Mouse (Mus musculus): ENCODE measurements around the gene Crispld2. TPM values are rescaled to one million over a fixed set of nuclear protein-coding genes. Genes with fewer than 3 reads are reported as not detected.

The Crispld2 gene
- polyA plus RNA-seq, 1 experiment from 2014 or later = 8.5 TPM

DNA sequence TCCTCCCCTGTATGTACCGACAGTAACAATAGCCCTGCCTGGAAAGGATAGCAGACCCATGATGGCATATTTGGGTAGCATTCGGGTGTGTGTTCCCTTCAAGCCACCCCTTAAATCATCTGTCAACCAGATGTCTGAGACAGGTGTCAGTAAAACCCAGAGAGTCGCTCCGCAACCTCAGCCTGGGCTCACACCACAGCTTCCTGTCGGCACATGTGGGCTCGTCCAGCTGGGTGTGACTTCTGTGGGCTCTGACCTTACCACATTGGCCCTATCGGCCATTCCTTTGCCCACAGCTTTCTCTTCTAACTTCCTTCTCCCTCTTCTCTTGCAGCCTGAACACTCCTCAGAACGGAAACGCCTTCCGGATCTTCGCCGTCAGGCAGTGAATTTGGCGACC is 57.7 kb downstream of the Crispld2 start:
- no peak overlapping the region for H3K27ac ChIP-seq
- no peak for ATAC-seq (ENCODE audit: insufficient number of reproducible peaks, insufficient read depth, low FRiP score, low TSS enrichment, low read depth)

DNA sequence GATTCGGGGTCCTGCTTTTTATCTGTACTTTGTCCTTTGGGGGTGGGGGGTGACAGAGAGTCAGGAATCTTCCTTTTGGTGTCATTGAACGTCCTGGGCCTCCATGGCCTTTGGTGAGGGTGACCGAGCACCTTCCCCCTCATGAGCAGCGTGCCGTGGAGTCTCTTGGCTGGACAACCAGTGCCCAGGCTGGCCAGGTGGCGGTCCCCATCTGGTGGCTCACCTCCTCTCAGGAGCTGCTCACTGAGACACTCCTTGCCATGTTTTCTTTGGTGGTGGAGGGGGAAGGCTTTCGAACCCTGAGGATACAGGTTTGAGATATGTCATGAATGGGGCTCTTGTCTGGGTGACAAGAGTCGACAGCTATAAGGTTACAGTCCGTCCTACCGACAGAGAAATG is 58.1 kb downstream of the Crispld2 start:
- WGBS = 85% methylated on average over 10 of the region's 10 CpGs
- no peaks in the 10 kb centered on the region for H3K36me3 ChIP-seq
- H3K4me3 ChIP-seq (replicated peaks) = no peak overlapping the region
- no peaks in the 10 kb centered on the region for H3K27me3 ChIP-seq
- no peak overlapping the region for H3K9ac ChIP-seq (replicated peaks)
- no peak overlapping the region for H3K4me2 ChIP-seq
- no peak for ATAC-seq (ENCODE audit: insufficient number of reproducible peaks, insufficient read depth, low FRiP score, low TSS enrichment, low read depth)
- H3K9me3 ChIP-seq = no peaks in the 10 kb centered on the region
- H3K27ac ChIP-seq = no peak overlapping the region
- H3K4me1 ChIP-seq (replicated peaks) = peaks cover 35% of the 10 kb centered on the region

More for the DNA sequence above, 57.7 kb downstream of the Crispld2 start:
- H3K27me3 ChIP-seq = no peaks in the 10 kb centered on the region
- peaks cover 35% of the 10 kb centered on the region for H3K4me1 ChIP-seq (replicated peaks)
- no peaks in the 10 kb centered on the region for H3K9me3 ChIP-seq
- no peak overlapping the region for H3K4me2 ChIP-seq
- WGBS = 62% methylated on average over 13 of the region's 13 CpGs
- H3K36me3 ChIP-seq = no peaks in the 10 kb centered on the region
- H3K9ac ChIP-seq (replicated peaks) = no peak overlapping the region
- H3K4me3 ChIP-seq (replicated peaks) = no peak overlapping the region

- Histone ChIP-seq H3K9me3 (peaks cover 1% of the 10 kb centered on the region), H3K4me1 (replicated peaks) (peaks cover 33% of the 10 kb centered on the region), H3K27ac (no peak overlapping the region), H3K4me2 (no peak overlapping the region), H3K36me3 (no peaks in the 10 kb centered on the region), H3K4me3 (replicated peaks) (no peak overlapping the region), H3K9ac (replicated peaks) (no peak overlapping the region), H3K27me3 (no peaks in the 10 kb centered on the region)
- ATAC-seq (ENCODE audit: insufficient number of reproducible peaks, insufficient read depth, low FRiP score, low TSS enrichment, low read depth) = no peak
- WGBS = 35% methylated on average over 4 of the region's 4 CpGs
These were observed 58.8 kb downstream of the Crispld2 start for GRCm38 (mm10) chr8:120051006-120051405.

- H3K36me3 ChIP-seq = no peaks in the 10 kb centered on the region
- H3K4me3 ChIP-seq (replicated peaks) = no peak overlapping the region
- H3K4me2 ChIP-seq = no peak overlapping the region
- H3K9me3 ChIP-seq = peaks cover 10% of the 10 kb centered on the region
- no peak for ATAC-seq (ENCODE audit: insufficient number of reproducible peaks, insufficient read depth, low FRiP score, low TSS enrichment, low read depth)
- WGBS = 70% methylated on average over 4 of the region's 4 CpGs
- no peak overlapping the region for H3K27ac ChIP-seq
- peaks cover 24% of the 10 kb centered on the region for H3K4me1 ChIP-seq (replicated peaks)
- no peaks in the 10 kb centered on the region for H3K27me3 ChIP-seq
- H3K9ac ChIP-seq (replicated peaks) = no peak overlapping the region
These were observed 59.7 kb downstream of the Crispld2 start for GRCm38 (mm10) chr8:120051908-120052307.

- Histone ChIP-seq H3K9ac (replicated peaks) (no peak overlapping the region), H3K4me2 (no peak overlapping the region), H3K9me3 (peaks cover 10% of the 10 kb centered on the region), H3K4me1 (replicated peaks) (peaks cover 23% of the 10 kb centered on the region), H3K27me3 (no peaks in the 10 kb centered on the region), H3K36me3 (no peaks in the 10 kb centered on the region), H3K27ac (no peak overlapping the region), H3K4me3 (replicated peaks) (no peak overlapping the region)
- no peak for ATAC-seq (ENCODE audit: insufficient number of reproducible peaks, insufficient read depth, low FRiP score, low TSS enrichment, low read depth)
- 75% methylated on average over 8 of the region's 8 CpGs for WGBS
These were observed 60.1 kb downstream of the Crispld2 start for GRCm38 (mm10) chr8:120052318-120052717.

- H3K4me3 ChIP-seq (replicated peaks) = no peak overlapping the region
These were observed 62.6 kb downstream of the Crispld2 start for GRCm38 (mm10) chr8:120054833-120055232.

DNA sequence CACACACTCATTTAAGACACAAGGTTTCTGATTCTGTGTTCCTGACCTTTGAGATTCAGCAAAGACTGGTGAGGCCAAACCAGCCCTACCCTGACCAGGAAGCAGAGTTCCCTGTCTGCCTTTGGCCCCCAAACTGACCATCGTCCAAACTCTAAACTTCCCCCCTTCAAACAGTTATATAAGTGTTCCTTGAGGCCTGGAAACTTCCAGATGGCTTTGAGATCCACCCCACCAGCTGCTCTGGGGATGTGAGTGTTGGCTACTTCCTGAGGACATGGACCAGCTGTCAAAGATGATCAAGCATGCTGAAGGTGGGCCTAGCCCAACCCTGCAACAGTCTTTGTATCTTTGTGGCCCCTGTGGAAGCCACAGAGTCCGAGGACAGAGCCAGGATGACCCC is 64.8 kb downstream of the Crispld2 start:
- peaks cover 4% of the 10 kb centered on the region; the same call in 1 of the 2 replicates for H3K4me1 ChIP-seq (replicated peaks)
- H3K36me3 ChIP-seq = no peaks in the 10 kb centered on the region
- no peak overlapping the region for H3K9ac ChIP-seq (replicated peaks)
- no peak overlapping the region for H3K27ac ChIP-seq
- ATAC-seq (ENCODE audit: insufficient number of reproducible peaks, insufficient read depth, low FRiP score, low TSS enrichment, low read depth) = no peak
- H3K9me3 ChIP-seq = peaks cover 10% of the 10 kb centered on the region
- no peak overlapping the region for H3K4me2 ChIP-seq
- no peaks in the 10 kb centered on the region for H3K27me3 ChIP-seq
- H3K4me3 ChIP-seq (replicated peaks) = no peak overlapping the region
- 86% methylated on average over 2 of the region's 2 CpGs for WGBS

More at GRCm38 (mm10) chr8:120054833-120055232, 62.6 kb downstream of the Crispld2 start:
- peaks cover 22% of the 10 kb centered on the region for H3K4me1 ChIP-seq (replicated peaks)
- H3K9ac ChIP-seq (replicated peaks) = no peak overlapping the region
- H3K36me3 ChIP-seq = no peaks in the 10 kb centered on the region
- peaks cover 10% of the 10 kb centered on the region for H3K9me3 ChIP-seq
- no peak overlapping the region for H3K4me2 ChIP-seq
- WGBS = 79% methylated on average over 3 of the region's 3 CpGs
- ATAC-seq (ENCODE audit: insufficient number of reproducible peaks, insufficient read depth, low FRiP score, low TSS enrichment, low read depth) = no peak
- H3K27me3 ChIP-seq = no peaks in the 10 kb centered on the region
- no peak overlapping the region for H3K27ac ChIP-seq

GRCm38 (mm10) chr8:120062742-120063141 is 70.5 kb downstream of the Crispld2 start:
- Histone ChIP-seq H3K4me2 (no peak overlapping the region), H3K4me1 (replicated peaks) (peaks cover 2% of the 10 kb centered on the region), H3K27ac (no peak overlapping the region), H3K27me3 (no peaks in the 10 kb centered on the region), H3K36me3 (no peaks in the 10 kb centered on the region), H3K9ac (replicated peaks) (no peak overlapping the region), H3K4me3 (replicated peaks) (no peak overlapping the region), H3K9me3 (no peaks in the 10 kb centered on the region)
- WGBS = 90% methylated on average over 14 of the region's 14 CpGs
- ATAC-seq (ENCODE audit: insufficient number of reproducible peaks, insufficient read depth, low FRiP score, low TSS enrichment, low read depth) = no peak

GRCm38 (mm10) chr8:120063326-120063725 is 71.1 kb downstream of the Crispld2 start:
- Histone ChIP-seq H3K4me3 (replicated peaks) (no peak overlapping the region), H3K9me3 (no peaks in the 10 kb centered on the region), H3K9ac (replicated peaks) (no peak overlapping the region), H3K27me3 (no peaks in the 10 kb centered on the region), H3K27ac (no peak overlapping the region), H3K4me2 (no peak overlapping the region), H3K4me1 (replicated peaks) (peaks cover 8% of the 10 kb centered on the region), H3K36me3 (no peaks in the 10 kb centered on the region)
- ATAC-seq (ENCODE audit: insufficient number of reproducible peaks, insufficient read depth, low FRiP score, low TSS enrichment, low read depth) = no peak
- WGBS = 81% methylated on average over 3 of the region's 3 CpGs

DNA sequence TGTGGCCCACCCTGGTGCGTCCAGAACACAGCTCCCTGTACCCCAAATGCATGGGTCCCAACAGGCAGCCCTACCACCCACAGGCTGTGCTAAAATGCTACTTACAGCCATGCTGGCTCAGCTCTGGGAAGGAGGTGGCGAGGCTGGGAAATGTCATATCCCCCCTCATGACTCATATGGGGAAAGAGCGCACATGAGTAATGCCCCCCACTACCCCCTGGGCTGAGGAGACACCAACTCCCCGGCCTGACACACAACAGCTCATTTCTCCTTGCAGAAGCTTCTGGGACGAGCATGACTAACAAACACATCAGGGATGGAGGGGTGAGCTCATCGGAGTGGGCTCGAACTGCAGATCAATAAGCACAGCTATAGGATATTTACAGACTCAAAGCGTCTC is 73.4 kb downstream of the Crispld2 start:
- no peak overlapping the region for H3K4me3 ChIP-seq (replicated peaks)
- WGBS = 92% methylated on average over 8 of the region's 8 CpGs

GRCm38 (mm10) chr8:120066226-120066625 is 74.0 kb downstream of the Crispld2 start:
- Histone ChIP-seq H3K4me1 (replicated peaks) (peaks cover 11% of the 10 kb centered on the region), H3K27me3 (no peaks in the 10 kb centered on the region), H3K27ac (no peak overlapping the region), H3K4me3 (replicated peaks) (no peak overlapping the region), H3K4me2 (no peak overlapping the region), H3K9ac (replicated peaks) (no peak overlapping the region), H3K36me3 (no peaks in the 10 kb centered on the region), H3K9me3 (no peaks in the 10 kb centered on the region)
- WGBS = 90% methylated on average over 4 of the region's 4 CpGs
- no peak for ATAC-seq (ENCODE audit: insufficient number of reproducible peaks, insufficient read depth, low FRiP score, low TSS enrichment, low read depth)

More for the DNA sequence above, 73.4 kb downstream of the Crispld2 start:
- Histone ChIP-seq H3K27me3 (no peaks in the 10 kb centered on the region), H3K4me1 (replicated peaks) (peaks cover 11% of the 10 kb centered on the region), H3K27ac (no peak overlapping the region), H3K9me3 (no peaks in the 10 kb centered on the region), H3K9ac (replicated peaks) (no peak overlapping the region), H3K36me3 (no peaks in the 10 kb centered on the region), H3K4me2 (no peak overlapping the region)
- ATAC-seq (ENCODE audit: insufficient number of reproducible peaks, insufficient read depth, low FRiP score, low TSS enrichment, low read depth) = no peak

- 43% methylated on average over 19 of the region's 19 CpGs for WGBS
- no peak for ATAC-seq (ENCODE audit: insufficient number of reproducible peaks, insufficient read depth, low FRiP score, low TSS enrichment, low read depth)
- H3K27me3 ChIP-seq = no peaks in the 10 kb centered on the region
- H3K27ac ChIP-seq = peak overlapping the region; percentile 37; the same call in 1 of the 2 replicates
- no peaks in the 10 kb centered on the region for H3K9me3 ChIP-seq
- 0 out of 2 replicates have a peak overlapping the region, but pooled peaks have one; percentile 23 for H3K9ac ChIP-seq (replicated peaks)
- H3K4me3 ChIP-seq (replicated peaks) = no peak overlapping the region
- H3K4me1 ChIP-seq (replicated peaks) = peaks cover 14% of the 10 kb centered on the region
- H3K4me2 ChIP-seq = no peak overlapping the region
- no peaks in the 10 kb centered on the region for H3K36me3 ChIP-seq
These were observed 75.9 kb downstream of the Crispld2 start for GRCm38 (mm10) chr8:120067936-120068668.
